Mouse (Mus musculus) layer of hippocampus, adult 9-11 months (tissue): Measurements from ENCODE around the gene Rimklb.
A peak's percentile ranks its signal among the peaks of the same experiment; 100 is the strongest.
"Not testable (repeated sequence)": the region's sequence is repeated elsewhere in the genome, so short reads cannot be mapped to it uniquely, and the experiment has no call there.

ENCODE experiments used
- DNase-seq: peaks from one replicate; pipeline ENCODE4 v3.0.0; 2022

The Rimklb gene

DNA sequence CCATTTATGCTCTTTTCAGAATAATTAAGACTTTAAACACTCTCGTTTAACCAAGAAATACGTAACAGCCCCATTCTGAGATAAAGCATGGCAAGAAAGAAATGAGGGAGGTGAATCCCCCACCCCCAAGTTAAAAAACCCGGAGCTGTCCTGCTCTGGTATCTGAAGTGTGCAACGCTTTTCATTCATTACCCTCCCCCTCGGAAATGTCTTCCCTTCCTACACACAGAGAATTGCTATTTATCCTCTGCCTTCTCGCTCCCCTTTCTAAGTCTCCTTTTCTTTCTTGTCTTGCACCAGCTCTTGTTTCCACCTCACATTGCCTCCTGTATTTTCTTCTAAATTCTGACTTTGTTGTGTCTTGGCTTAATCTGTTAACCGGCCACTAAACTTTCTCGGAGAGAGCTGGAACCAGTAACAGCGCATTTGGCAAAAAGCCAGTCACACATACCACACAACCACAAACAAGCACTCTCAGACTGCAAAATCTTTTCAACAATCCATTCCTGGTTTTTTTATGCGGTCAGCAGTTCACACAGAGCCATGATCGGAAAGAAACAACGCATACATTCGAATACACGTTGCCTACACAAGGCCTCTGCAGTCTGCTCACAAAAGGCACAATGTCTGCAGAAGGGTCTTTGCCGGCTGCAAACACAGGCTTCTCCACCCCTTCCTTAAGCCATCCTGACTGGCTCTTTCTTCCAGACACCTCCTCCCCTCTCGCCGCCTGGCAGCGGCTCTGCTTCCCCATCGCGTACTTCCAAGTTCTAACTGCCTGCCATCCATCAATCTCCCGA is 3.3 kb downstream of the Rimklb start:
- DNase-seq: no peak

DNA sequence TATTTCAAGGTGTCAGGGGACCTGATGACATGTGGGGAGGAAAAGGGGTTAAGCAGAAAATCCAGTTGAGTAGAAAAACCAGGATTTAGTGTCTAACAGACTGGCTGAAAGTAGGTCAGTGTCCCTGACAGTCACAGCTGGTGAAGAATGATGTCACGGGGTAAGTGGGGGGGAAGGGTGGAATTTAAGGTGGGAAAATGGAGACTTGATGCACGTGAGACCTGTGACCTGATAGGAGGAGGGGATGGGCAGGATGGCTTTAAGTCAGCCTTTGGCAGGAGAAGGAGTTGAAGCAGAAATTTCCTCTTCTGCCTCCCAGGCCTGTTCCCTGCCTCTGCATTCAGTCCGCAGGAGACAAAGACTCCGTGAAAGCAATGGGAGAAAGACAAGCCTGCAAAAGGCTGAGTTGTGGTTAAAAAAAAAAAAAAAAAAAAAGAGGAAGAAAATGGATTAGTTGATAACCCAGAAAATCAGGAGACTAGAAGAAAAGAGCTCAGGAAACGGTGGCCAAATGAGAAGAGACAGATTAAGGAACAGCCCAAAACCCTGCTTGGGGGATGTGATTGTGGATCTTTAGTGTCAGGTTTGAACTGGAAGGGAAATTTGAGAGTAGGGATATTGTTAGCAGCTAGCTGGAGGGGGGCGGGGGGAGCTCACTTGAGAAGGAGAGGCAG is 4.6 kb downstream of the Rimklb start:
- DNase-seq: no peak

DNA sequence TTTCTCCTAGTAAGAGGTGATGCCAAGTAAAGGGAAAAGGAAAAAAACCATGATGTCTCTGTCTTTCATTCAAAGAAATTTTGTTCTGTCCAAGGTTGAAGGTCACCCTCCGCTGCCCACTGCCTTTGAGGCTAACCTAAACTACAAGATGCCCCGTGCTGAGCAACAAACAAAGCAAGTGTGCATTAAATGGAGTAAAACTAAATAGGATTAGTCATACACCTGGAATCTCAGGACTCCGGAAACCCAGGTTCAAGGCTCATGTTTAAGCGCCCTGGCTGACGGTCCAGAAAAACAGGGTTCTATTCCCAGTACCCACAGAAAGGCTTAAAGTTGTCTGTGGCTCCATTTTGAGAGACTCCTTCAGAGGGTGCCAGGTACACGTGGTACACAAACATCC is 6.1 kb downstream of the Rimklb start:
- DNase-seq: no peak

DNA sequence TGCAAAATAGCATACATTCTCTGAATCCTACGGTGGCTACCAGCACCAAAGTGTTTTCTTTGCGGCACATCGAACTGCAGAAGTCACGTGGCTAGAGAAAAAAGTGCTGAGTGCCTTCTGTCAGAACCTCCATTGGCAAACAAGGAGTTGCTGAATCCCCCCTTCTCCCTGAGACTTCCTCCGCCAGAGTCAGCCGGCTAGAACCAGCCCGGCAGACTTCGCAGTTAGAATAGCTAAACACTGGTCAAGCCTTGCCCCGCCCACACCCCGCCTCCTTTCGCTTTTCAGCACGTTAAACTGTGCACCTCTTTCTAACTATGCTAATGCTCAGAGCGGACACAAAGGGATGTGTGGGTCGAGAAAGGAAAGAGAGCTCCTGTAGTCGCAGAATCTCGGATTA is 7.0 kb downstream of the Rimklb start:
- peak; percentile 47 for DNase-seq

DNA sequence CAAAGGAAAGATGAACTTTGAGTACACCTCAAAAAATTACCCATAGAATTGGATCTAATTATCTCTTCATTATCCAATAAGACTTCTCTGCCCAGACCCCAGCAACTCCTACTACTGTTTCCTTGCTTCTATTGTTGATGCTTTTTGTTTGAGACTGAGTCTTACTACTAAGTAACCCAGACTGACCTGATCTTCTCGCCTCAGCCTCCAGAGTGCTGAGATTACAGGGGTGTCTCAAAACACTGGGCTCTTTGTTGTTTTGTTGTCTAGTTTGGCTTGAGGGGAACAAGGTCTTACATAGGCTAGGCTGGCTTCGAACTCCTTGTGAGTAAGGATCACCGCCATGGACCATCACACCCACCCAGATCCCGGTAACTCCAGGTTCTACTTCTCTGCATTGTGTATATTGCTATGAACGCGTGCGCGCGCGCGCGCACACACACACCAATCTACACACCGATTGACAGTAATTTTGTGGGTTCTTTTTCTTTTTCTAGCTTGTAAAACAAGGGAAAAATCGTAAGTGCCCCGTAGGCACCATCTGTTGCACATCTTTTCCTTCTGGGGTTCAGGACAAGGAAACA is 7.5 kb downstream of the Rimklb start:
- DNase-seq: no peak

DNA sequence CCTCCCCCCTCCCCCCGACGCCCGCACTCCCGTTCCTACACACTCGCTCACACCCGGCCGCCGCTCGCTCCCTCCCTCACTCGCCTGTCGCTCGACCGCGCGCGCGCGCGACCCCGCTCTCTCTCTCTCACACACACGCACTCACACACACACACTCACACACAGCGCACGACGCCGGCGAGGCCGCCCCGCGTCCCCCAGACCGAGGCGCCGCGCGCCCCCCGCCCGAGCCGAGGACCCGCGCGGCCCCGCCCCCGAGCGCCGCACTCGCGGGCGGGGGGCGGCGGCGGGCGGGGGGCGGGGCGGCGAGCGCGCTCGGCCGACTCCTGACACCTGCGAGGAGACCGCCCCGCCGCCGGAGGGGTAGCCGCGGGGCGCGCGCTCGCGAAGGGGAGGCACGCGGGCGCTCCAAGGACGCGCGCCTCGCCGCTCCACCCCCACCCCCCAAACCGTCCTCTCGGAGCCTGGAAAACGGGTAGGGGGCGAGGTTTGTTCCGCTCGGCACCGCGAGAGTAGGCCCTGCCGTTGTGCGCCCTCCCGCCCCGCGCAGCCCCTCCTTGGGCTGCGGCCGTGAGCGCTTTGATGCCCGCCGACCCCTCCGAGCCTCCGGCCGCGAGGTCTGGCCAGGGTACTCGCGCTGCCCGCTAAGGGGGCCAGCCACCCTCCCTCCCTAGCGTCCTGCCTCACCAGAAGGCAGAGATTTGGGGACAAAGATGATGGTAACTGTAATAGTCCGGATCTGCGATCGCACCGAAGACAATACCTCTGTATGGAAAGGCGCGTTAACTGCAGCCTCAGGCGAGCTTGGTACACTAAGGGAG is 12.1 kb downstream of the Rimklb start:
- DNase-seq: peak; percentile 41

DNA sequence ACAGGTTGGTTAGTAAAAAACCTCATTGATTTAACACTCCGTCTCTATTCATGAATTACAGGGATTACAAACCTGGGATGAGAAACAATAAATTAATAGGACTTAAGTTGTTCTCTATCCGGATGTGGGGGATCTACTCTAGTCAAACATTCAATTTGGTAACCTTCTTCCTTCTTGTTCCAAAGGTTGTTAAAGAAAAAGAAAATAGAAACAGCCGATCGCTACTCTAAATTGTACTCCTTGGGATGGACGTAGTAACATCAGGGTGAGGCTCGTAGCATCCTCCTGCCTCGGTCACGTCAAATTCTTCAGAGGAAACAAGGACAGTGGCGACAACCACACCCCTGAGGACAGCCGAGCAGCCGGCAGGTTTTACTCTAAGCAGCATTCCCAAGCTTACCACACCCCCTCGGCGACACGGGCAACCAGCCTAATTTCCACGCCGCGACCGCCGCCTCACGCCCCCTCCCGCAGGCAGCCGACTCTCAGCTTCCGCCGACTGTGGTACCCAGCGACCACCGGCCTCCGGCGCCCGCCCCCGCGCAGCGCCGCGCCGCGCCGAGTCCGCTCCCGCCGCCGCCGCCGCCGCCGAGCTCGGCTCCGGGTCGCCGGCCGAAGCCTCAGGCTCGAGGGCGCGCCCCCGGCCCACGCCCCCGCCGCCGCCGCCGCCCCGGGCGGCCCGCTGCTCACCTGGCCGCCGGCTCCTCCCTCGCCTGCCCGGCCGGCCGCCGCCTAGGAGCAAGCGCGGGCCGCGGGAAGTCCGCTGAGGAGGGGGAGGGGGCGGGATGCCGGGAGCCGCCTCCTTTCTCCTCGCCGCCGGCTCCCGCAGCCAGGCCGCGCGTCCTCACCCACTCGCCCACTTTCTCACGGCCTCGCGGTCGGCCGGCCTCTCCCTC is 12.9 kb downstream of the Rimklb start:
- no peak for DNase-seq

DNA sequence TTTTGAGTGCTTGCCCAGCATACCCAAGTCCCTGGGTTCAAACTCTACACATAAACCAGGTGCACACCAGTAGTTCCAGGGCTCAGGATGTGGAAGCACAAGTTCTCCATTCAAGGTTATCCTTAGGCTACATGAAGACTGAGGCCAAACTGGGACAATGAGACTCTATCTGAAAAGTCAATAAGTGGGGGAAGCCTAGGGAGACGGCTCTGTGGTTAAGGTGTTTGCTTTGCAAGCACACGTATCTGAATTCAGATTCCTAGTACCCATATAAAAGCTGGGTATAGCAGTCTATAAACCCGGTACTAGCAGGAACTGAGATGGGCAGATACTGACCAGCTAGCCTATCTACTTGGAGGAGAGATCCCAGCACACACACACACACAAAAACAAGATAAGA is 20.5 kb downstream of the Rimklb start:
- no peak for DNase-seq

DNA sequence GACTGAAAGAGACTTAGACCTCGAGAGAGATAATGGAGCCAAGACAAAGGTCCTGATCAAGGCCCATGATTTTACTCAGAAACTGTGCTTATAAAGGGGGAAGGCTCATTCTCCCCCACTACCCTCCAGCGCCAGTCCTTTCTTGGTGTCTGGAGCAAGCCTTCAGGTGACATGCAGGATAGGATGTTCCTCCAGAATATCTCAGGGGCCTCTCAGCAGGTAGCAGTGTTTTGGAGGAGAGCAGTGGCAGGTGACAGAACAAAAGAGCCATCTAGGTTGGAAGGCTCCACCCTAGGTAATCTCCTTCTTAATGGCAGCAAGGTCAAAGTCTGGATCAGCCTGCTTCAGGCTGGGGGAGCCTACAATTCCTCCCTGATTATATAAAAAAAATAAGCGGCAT is 27.1 kb downstream of the Rimklb start:
- DNase-seq: not testable (repeated sequence)

DNA sequence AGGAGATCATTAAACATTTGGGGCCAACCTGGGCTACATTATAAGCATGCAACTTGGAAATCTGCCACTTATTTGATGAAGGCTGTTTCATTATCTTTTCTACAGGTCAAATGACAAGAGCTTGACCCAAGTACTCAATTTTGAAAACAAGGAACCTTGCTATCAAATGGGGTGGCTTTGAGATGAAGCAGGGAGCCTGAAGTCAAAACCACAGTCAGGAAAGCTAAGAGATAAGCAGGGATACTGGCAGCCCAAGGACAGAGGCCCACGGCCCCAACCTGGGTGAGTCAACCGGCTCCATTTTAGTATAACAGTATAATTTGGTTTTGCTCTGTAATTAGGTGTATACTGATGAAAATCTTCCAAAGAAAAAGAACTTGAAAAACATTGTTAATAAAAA is 28.3 kb downstream of the Rimklb start:
- no peak for DNase-seq

DNA sequence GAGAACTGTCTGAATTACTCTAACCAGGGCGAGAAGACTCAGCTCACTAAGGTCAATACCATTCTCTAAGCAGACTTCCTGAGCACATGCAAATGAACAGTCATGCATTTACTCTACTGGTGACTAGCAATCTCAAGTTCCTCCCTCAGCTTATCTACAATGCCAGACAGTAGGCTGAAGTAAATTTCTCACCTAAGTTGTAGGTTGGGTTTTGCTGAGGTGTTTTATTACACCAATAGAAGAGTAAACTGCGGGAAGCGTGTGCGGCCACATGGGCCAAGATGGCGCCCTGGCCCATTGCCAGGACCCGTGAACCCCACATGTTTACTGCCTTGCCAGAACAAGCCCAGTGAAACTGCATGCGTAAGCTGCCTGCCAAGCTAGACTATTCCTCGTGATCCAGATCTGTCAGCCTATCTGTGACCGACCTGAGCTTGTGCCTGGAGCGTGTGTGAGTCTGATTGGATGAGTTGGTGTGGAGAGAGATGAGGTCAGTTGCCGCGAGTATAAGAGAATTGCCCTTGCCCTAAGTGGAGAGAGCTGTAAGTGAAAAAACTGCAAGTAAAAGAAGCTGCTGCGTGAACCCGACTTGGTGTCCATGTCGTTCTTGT is 29.4 kb downstream of the Rimklb start:
- no peak for DNase-seq

DNA sequence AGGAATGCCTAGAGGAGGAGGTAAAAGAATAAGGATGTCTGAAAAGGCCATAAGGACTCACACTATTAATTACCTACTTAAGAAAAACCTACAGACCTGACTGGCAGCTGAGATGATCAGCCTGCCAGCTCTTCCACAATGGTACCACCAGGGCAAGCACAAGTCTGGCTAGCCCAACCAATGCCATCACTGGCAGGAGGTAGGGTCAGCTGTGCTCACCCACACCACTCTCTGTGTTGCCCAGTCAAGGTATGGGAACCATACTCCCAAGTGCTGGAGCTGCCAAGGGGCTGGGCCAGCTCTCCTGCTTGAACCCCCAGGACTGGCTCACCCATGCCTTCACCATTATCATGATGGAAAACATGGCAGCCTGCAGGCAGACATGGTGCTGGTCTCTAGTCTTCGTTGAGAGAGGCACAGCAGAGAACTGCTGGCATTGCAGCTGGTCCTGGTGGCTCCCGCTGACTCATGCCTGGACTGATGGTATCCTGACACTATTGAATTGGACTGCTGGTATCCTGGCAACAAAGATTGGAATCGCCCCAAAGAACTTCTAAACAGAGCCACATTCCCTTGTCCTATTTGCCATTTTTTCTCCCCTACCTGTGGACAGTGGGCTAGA is 32.4 kb downstream of the Rimklb start:
- peak; percentile 14 for DNase-seq

DNA sequence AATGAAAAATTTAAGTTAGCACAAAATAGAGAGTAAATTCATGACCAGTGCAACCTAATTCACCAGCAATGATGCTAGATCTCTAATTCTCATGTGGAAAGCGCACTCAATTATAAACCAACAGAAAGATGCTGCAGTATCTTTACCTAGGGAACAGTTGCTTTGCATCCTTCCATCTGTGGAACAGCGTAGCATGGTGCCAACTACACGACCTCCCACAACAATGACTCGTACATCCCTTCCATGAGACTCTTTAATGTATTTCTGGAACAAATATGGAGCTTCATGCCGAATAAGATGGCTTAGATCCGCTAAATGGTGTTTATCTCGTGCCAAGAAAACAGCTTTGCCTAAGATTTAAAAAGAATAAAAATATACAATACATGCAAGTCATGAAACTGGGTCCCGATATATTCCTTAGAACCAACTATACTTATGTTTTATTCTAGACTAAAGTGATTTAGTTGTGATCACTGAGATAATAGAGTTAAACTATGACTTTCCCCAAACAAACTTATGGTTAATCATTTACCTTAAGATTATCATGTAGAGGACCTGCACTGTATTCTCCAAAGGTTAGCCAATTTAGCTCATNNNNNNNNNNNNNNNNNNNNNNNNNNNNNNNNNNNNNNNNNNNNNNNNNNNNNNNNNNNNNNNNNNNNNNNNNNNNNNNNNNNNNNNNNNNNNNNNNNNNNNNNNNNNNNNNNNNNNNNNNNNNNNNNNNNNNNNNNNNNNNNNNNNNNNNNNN is 39.4 kb downstream of the Rimklb start:
- DNase-seq: peak; percentile 6

DNA sequence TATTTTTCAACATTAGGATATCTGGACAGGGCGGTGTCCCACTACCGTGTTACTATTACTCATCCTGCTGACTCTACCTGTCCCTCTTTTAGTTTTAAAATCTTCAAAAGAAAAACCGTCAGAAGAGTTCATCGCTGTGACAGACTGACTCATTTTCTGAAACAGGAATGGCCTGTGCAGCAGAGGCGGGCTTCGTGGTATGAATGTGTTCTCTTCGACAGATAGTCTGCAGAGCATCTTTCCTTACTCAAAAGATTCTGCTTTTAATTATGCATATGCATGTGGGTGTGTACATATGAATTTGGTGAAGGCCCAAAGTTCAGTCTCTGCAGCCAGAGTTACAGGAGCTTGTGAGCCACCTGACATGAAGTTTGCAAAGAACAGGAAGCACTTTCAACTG is 50.7 kb downstream of the Rimklb start:
- no peak for DNase-seq

DNA sequence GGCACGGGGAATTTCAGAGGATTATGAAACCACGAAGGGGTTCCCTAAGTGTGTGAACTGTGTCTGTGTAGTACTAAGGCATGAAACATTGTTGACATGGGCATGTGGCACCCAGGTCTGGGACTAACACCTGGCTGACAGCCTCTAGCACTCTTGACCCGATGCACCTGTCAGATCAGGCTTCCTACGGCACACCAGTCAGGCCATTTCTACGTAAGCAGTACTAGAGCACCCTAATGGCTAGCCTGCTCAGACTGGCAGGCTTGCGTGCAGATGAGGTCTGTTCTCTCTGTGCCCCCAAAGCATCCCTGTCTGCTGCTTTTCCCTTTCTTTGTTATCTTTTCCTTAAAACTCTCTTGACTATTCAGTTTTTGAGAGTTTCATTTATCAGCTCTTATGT is 53.3 kb downstream of the Rimklb start:
- no peak for DNase-seq

DNA sequence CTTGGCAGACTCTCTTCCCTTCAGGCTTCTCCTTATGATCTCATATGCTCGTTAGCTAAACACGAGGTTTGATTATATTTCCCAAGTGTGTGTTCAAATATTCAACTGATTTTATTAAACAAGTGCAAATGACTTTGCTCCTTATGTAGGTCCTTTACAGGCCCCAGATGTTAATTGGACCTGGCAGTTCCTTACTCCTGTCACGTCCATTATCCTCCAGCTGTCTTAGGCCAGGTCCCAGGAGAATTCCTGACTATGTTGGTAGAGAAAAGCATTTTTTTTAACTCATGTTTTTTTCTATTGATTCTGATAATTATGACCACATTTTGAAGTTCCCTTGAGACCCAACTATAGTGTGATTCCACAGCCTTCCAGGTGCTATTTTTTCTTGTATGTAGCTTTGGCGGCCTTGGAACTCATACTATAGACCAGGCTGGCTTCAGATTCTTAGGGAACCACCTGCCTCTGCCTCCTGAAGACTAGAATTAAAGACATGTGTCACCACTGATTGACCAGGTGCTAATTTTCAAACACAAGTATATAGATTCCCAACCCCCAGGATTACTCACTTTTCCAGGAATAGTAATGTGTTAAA is 57.8 kb downstream of the Rimklb start:
- DNase-seq: no peak

DNA sequence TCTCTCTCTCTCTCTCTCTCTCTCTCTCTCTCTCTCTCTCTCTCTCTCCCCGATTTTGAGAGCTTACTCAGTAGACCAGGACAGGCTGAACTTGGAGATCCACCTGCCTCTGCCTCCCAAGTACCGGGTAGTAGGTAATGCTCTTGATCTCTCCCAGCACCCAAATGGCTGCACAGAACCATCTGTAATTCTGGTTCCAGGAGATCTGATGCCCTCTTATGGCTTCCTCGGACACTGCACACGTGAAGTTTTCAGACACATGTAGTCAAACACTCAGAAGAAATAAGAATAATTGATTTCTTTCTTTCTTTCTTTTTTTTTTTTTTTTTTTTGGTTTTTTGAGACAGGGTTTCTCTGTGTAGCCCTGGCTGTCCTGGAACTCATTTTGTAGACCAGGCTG is 59.3 kb downstream of the Rimklb start:
- no peak for DNase-seq

DNA sequence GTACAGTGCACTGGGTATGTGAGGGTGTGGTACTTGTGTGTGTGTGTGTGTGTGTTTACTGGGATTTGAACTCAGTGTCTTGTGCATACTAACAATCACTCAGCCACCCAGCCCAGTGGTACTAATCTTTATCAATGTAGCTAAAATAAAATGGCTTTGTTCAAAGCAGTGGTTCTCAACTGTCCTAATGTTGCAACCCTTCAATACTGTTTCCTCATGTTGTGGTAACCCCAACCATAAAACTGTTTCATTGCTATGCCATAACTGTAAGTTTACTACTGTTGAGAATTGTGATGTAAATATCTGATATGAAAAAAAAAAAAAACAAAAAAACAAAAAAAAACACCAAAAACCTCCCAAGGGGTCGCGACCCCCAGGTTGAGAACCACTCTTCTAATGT is 63.3 kb downstream of the Rimklb start:
- no peak for DNase-seq

DNA sequence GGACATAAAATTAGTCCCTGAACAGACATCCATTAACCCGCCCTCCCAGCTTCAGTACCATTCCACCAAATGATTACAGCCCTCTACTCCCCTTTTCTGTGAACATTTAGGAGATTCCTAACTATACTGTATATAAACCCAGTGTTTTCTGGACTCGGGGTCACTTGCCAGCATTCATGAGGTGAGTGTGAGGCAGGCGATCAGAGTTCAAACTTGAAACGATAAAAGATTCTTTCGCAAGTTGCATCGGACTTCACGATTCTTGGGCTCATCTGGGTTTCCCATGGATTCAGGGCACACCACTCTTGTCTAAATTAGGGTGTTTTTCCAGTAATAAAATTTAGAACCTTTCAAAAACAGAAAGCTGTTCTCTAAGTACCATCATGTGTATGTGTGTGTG is 71.1 kb downstream of the Rimklb start:
- DNase-seq: no peak

DNA sequence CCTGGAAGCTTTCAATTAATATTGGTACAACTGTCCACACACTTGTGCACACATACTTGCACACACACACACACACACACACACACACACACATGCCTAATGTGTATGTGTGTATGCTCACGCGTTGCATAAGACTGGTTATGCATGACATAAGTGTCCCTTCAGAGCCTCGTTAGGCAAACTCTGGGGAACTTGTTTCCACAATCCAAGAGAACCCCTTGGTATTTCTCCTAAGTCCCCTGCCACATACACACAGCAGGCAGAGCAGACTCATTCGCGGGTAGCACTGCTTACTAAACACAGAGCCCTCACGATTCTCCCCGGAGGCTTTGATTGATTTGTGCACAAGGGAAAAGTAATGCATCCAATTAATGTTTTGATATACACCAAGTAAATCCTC is 81.5 kb downstream of the Rimklb start:
- no peak for DNase-seq
